Mouse (Mus musculus) myocyte (in vitro differentiated cells): ENCODE results near the gene Rab11fip4.

Experiments
- MAX ChIP-seq: IDR thresholded peaks from one replicate; pipeline ENCODE4 v1.6.1; 2011; ENCODE audit warnings: low read depth, mild to moderate bottlenecking, control low read depth
- POLR2A ChIP-seq: IDR thresholded peaks from one replicate; pipeline ENCODE4 v1.6.1; 2011; ENCODE audit warnings: low read depth, mild to moderate bottlenecking, control low read depth, moderate library complexity; ENCODE audit not compliant: insufficient read length
- REST ChIP-seq: IDR thresholded peaks from one replicate; pipeline ENCODE4 v1.6.1; 2011; ENCODE audit warnings: mild to moderate bottlenecking, control low read depth, moderate library complexity; ENCODE audit not compliant: insufficient read depth, insufficient read length
- USF1 ChIP-seq: IDR thresholded peaks from one replicate; pipeline ENCODE4 v1.6.1; 2011; ENCODE audit warnings: low read depth, mild to moderate bottlenecking, control low read depth, moderate library complexity

DNA sequence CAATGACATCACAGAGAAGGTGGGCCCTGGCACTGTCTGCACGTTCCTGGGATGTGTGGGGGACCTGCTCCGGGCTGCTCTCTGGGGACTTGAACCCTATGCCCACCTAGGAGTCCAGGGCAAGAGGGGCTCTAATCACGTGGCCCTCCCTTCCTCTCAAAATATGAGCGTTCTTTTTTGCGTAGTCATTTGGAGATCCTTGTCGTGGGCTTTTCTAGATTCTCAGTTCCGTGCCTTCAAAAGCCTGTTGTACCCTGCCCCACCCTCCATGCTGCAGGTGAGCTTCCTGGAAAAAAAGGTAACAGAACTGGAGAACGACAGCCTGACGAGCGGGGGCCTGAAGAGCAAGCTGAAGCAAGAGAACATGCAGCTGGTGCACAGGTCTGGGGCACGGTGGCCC is 94.1 kb downstream of the Rab11fip4 start:
- TF ChIP-seq POLR2A = no peak
- no peak for TF ChIP-seq USF1
- no peak for TF ChIP-seq MAX
- no peak for TF ChIP-seq REST
